Mouse (Mus musculus): ENCODE results near the gene Ush1c. TPM values are rescaled to one million over a fixed set of nuclear protein-coding genes. Genes with fewer than 3 reads are reported as not detected.

The Ush1c gene
- total RNA-seq, 2 experiments from 2014 or later = 7.4 to 8.6 TPM

DNA sequence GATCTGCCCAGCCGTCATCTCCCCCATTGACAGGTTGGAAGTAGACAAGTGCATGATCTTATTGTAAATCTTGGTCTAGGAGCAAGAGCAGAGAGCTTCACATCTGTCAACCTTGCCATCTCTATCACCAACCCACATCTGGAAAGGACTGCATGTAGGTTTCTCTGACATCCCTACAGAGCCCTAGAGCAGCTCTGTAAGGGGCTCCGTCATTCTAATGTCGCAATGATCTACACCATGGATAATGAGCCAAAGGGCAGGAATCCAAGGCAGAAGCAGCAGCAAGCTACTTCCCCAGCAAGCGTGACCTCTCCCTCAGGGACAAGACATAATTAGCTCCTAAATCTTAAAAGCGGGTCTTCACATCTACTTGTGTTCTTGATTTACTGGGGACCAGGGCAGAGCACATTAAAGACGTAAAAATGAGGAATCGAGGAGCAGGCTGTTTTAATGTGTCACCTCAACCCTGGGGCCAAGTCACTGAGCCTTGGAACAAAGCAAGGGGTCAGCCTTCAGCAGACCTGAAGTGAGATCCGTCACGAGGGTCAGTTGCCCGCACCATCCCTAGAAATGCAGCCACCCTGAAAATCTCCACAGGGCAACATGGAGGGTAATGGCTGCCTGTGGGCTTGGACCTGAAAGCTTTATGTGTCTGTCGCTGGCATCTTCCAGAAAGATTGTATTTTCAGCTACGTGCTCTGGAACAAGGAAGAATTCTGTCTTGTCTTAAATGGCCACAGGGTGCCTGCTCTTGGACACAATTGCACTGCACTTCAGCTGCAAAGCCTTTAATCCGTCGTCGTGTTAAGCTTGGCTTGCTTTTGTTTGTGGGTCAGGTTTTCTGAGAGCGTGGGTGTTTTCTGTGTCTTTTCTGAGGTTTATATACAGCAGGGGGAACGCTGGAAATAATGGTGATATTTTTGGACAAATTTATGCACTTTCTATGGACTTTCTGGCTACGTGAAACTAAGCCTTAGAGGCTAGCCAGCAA is 83.5 kb downstream of the Ush1c start:
- intact Hi-C loops (cut with DNase I) = no loop called here
- no peak for DNase-seq (ENCODE audit: low spot score)

- intact Hi-C loops (cut with DNase I) = no loop called here
- no peak for DNase-seq (ENCODE audit: low spot score)
Measured at GRCm38 (mm10) chr7:46152819-46153351, 85.4 kb downstream of the Ush1c start.

DNA sequence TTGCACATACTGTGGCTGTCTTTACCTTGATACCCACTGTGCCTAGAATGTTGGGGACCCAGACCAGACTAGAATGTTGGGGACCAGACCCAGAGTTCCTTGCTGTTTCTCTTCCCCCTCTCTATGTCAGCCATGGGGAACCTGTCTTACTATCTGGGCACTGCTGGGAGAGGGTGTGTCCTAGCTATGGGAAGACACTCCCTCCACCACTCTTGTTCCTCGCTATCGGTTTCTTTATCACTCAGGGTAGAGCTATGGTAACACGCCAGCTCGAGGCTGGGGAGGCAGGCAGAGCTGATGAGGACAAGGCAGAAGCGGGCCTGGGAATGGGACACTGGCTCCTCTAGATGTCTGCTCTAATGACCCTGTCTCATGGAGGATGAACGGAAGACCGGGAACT is 90.9 kb downstream of the Ush1c start:
- intact Hi-C loops (cut with DNase I) = no loop called here
- DNase-seq (ENCODE audit: low spot score) = no peak

DNA sequence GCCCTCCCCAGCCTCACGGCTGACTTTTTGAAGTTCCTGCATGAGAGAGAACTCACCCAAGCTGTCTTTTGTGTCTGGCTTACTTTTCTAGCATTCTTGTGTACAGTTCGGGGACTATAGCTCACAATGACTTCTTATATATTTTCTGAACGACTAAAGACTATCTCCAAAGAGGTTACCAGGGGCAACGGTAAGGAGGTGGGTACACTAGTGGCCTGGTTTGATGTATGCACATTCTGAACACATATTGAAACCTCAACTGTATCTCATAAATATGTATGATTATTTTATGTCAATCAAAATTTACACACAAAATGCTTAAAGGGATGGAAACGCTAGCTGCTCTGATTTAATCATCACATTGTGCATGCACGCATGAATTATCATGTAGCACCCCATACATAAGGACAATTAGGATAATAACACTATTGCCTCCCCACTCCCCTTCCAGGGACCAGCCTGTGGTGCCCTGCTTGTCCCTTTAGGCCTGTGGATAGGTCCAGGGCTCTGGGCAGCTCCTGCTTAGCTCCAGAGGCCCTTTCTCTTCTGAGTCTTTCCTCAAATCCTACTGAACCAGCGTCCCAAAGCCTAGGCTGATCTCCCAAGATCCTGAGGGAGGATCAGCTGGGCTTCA is 91.5 kb downstream of the Ush1c start:
- DNase-seq (ENCODE audit: low spot score) = no peak
- intact Hi-C loops (cut with DNase I) = no loop called here

Other genes starting within 250 kb of the Ush1c start
- gene Abcc6, start 208.2 kb downstream of the Ush1c start, total RNA-seq (2021) = not detected
- 10 to 100 TPM; 77.4 to 78.0 TPM for gene Nomo1, start 204.8 kb downstream of the Ush1c start, total RNA-seq (2021)
- gene Kcnj11, start 137.7 kb downstream of the Ush1c start, total RNA-seq (2021) = 10 to 100 TPM; 84.5 to 97.5 TPM
- 10 to 100 TPM; 52.4 to 54.4 TPM for gene Abcc8, start 58.5 kb downstream of the Ush1c start, total RNA-seq (2021)
- not detected for gene Otog, start 2.5 kb upstream of the Ush1c start, total RNA-seq (2021)
- gene Myod1, start 138.0 kb upstream of the Ush1c start, total RNA-seq (2021) = not detected
- gene Kcnc1, start 158.0 kb upstream of the Ush1c start, total RNA-seq (2021) = under 1 TPM; 0.03 to 0.05 TPM